Mouse (Mus musculus) MEL (cell line): ENCODE results near the gene Drc7.

Source experiments
- BHLHE40 ChIP-seq: IDR thresholded peaks from 2 replicates; pipeline ENCODE4 v1.6.1; 2012; ENCODE audit warnings: low read depth, mild to moderate bottlenecking, inconsistent platforms, low read length, improper control_type of control experiment, borderline replicate concordance
- CHD2 ChIP-seq: IDR thresholded peaks from 2 replicates; pipeline ENCODE4 v1.6.1; 2011; ENCODE audit warnings: low read length, improper control_type of control experiment
- CTCF ChIP-seq, 3 experiments: IDR thresholded peaks in 2 of 3; conservative IDR thresholded peaks in 1 of 3; 2 replicates each; pipeline ENCODE4 v1.5.1; 2011 to 2012; ENCODE audit warnings: low read length in 3 of 3, low read depth in 2 of 3, mild to moderate bottlenecking in 2 of 3, improper control_type of control experiment in 1 of 3, inconsistent platforms in 1 of 3, mixed read lengths in 1 of 3, moderate library complexity in 1 of 3; ENCODE audit not compliant: control insufficient read depth in 1 of 3, insufficient read depth in 1 of 3, poor library complexity in 1 of 3, severe bottlenecking in 1 of 3
- E2F4 ChIP-seq: IDR thresholded peaks from 2 replicates; pipeline ENCODE4 v1.6.1; 2011; ENCODE audit warnings: low read depth, low read length, improper control_type of control experiment, borderline replicate concordance
- EP300 ChIP-seq, 2 experiments: IDR thresholded peaks; 2 replicates each; pipeline ENCODE4 v1.6.1; 2011; ENCODE audit warnings: improper control_type of control experiment in 2 of 2, low read length in 2 of 2, low read depth in 1 of 2, mild to moderate bottlenecking in 1 of 2
- HCFC1 ChIP-seq: IDR thresholded peaks from 2 replicates; pipeline ENCODE4 v1.6.1; 2012; ENCODE audit warnings: low read depth, mild to moderate bottlenecking, inconsistent platforms, low read length, improper control_type of control experiment, moderate library complexity
- POLR2A ChIP-seq, 2 experiments: IDR thresholded peaks; 2 replicates each; pipeline ENCODE4 v1.6.1; 2011 to 2012; ENCODE audit warnings: low read length in 2 of 2, mild to moderate bottlenecking in 2 of 2, control low read depth in 1 of 2, improper control_type of control experiment in 1 of 2, low read depth in 1 of 2, moderate library complexity in 1 of 2; ENCODE audit not compliant: control insufficient read depth in 1 of 2, insufficient read depth in 1 of 2, poor library complexity in 1 of 2
- POLR2AphosphoS2 ChIP-seq: IDR thresholded peaks from 2 replicates; pipeline ENCODE4 v1.6.1; 2011; ENCODE audit warnings: low read length, improper control_type of control experiment
- RCOR1 ChIP-seq: IDR thresholded peaks from 2 replicates; pipeline ENCODE4 v1.6.1; 2012; ENCODE audit warnings: low read depth, mild to moderate bottlenecking, inconsistent platforms, low read length, improper control_type of control experiment
- TAL1 ChIP-seq: IDR thresholded peaks from 2 replicates; pipeline ENCODE4 v1.6.1; 2012; ENCODE audit warnings: mild to moderate bottlenecking, inconsistent platforms, low read length, moderate library complexity, mixed read lengths
- ZC3H11A ChIP-seq: IDR thresholded peaks from 2 replicates; pipeline ENCODE4 v1.6.1; 2012; ENCODE audit warnings: low read depth, mild to moderate bottlenecking, inconsistent platforms, low read length, improper control_type of control experiment
- ZNF384 ChIP-seq: IDR thresholded peaks from 2 replicates; pipeline ENCODE4 v1.6.1; 2012; ENCODE audit warnings: low read depth, mild to moderate bottlenecking, inconsistent platforms, low read length, improper control_type of control experiment

DNA sequence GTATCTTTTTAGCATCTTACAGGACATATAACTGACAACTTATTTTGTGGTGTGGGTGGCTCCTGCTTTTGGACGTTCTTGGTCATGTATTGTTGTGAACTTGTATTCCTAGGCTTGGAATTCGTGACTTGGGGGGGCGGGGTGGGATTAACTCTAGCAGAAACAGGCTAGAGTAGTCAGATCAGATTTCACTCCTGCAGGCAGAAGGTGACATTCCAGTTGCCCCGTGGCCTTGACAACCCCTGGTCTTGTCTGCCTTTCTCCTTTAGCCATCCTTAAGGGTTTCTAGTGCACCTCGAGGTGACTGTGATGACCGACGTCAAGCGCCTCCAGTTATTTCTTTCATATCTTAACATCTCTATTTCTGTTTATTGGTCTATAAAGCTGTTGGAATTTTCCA lies 31.7 kb upstream of the Drc7 start:
- TF ChIP-seq ZC3H11A (no peak), ZNF384 (no peak), CTCF (IDR thresholded peaks at IDR 0.05 in 2 of 3, conservative IDR thresholded peaks at IDR 0.05 in 1 of 3; ENCODE audit: control insufficient read depth in 1 of 3, insufficient read depth in 1 of 3, low read depth in 2 of 3, low read length in 3 of 3, poor library complexity in 1 of 3, severe bottlenecking in 1 of 3) (no peak), RCOR1 (no peak), POLR2A (IDR thresholded peaks at IDR 0.05; ENCODE audit: control insufficient read depth in 1 of 2, insufficient read depth in 1 of 2, low read depth in 1 of 2, low read length in 2 of 2, poor library complexity in 1 of 2) (no peak), CHD2 (no peak), HCFC1 (no peak), E2F4 (no peak), EP300 (IDR thresholded peaks at IDR 0.05; ENCODE audit: low read depth in 1 of 2, low read length in 2 of 2) (no peak), TAL1 (no peak), POLR2AphosphoS2 (no peak), BHLHE40 (no peak)
